Mouse (Mus musculus) liver, embryonic 14.5 days (tissue): ENCODE measurements at regions not wholly inside any gene's neighbourhood (a gene's known extent, or its start where the extent isn't known, plus 50 kb on each side); places are given as distances from the start of the nearest gene placed in this dataset.

ENCODE experiments used
- CTCF ChIP-seq: IDR thresholded peaks from 2 replicates; pipeline ENCODE4 v1.5.1; 2016; ENCODE audit warnings: antibody characterized with exemption, low read depth, control low read depth
- EP300 ChIP-seq: IDR thresholded peaks from 2 replicates; pipeline ENCODE4 v1.6.1; 2016; ENCODE audit warnings: antibody characterized with exemption, low read depth

DNA sequence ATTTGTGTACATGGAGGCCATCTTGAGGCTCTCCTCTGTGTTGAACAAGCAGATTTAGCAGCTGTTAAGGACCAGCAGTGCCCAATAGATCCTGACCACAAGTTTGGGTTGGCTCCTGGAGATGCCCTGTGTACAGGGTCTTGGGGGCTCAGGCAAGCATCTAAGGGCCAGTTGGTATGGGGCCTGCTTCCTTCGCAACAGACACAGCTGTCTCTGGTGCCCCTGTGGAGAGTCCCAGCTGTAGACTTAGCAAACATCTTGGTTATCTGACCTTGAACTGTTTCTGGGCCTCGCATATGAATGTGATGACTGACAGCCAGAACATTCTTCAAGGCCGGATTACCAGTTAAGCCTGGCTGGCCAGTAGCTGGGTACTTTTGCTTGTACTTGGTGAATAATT lies 135.4 kb upstream of the Runx1 start:
- no peak for TF ChIP-seq CTCF
- no peak for TF ChIP-seq EP300
